Mouse (Mus musculus): ENCODE data around the gene Myh10. TPM values are rescaled to one million over a fixed set of nuclear protein-coding genes. Genes with fewer than 3 reads are reported as not detected.

Gene Myh10
- total and polyA plus RNA-seq, 3 experiments, result 0.38 to 2.7 (median 0.62) TPM

- no peaks in the 10 kb centered on the region for H3K4me1 ChIP-seq (ENCODE audit: control insufficient read depth in 1 of 2, insufficient read depth in 2 of 2)
- no peak for TF ChIP-seq MYC (IDR thresholded peaks at IDR 0.05; ENCODE audit: low read depth, low read length)
- TF ChIP-seq HCFC1 (IDR thresholded peaks at IDR 0.05; ENCODE audit: low read depth, low read length), result no peak
- TF ChIP-seq GABPA (IDR thresholded peaks at IDR 0.05; ENCODE audit: insufficient replicate concordance, low read depth, low read length), result no peak
- no peak for TF ChIP-seq E2F4 (IDR thresholded peaks at IDR 0.05; ENCODE audit: insufficient replicate concordance, low read depth, low read length)
- no peak overlapping the region for H3K27ac ChIP-seq (ENCODE audit: insufficient read depth, low read depth)
- dilution Hi-C loops (cut with MboI; ENCODE audit: extremely low pct_ligation_motif_present, extremely low pct_unique_long_range_greater_than_20kb, low sequenced_read_pairs) (no loop called here), in situ Hi-C loops (cut with MboI; ENCODE audit: low pct_ligation_motif_present, low pct_unique_long_range_greater_than_20kb, low sequenced_read_pairs) (no loop called here)
- H3K27me3 ChIP-seq (replicated peaks), result peaks cover 4% of the 10 kb centered on the region
- no peak overlapping the region for H3K9ac ChIP-seq (ENCODE audit: insufficient read depth, low read depth)
- DNase-seq (ENCODE audit: extremely low read depth), result no peak
- no peaks in the 10 kb centered on the region for H3K79me2 ChIP-seq (replicated peaks; ENCODE audit: control insufficient read depth, extremely low read depth, insufficient read depth, poor library complexity, severe bottlenecking)
- H3K36me3 ChIP-seq (replicated peaks in 1 of 2; ENCODE audit: control insufficient read depth in 1 of 2, insufficient read depth in 1 of 2, low read length in 1 of 2), result no peaks in the 10 kb centered on the region
- no peak overlapping the region for H3K4me3 ChIP-seq (replicated peaks in 1 of 3; ENCODE audit: low read depth in 2 of 3, low read length in 2 of 3, poor library complexity in 1 of 3)
- H3K9me3 ChIP-seq (replicated peaks; ENCODE audit: low read length), result peaks cover 9% of the 10 kb centered on the region
- H3K4me2 ChIP-seq (ENCODE audit: insufficient read depth, low read depth, poor library complexity, severe bottlenecking), result no peak overlapping the region
Observed at GRCm38 (mm10) chr11:68666210-68666609, 25.1 kb upstream of the Myh10 start.

GRCm38 (mm10) chr11:68672270-68672970 lies 18.9 kb upstream of the Myh10 start:
- no peak overlapping the region for H3K4me2 ChIP-seq (ENCODE audit: insufficient read depth, low read depth, poor library complexity, severe bottlenecking)
- H3K9me3 ChIP-seq (replicated peaks; ENCODE audit: low read length), result peaks cover 9% of the 10 kb centered on the region
- no peak overlapping the region for H3K9ac ChIP-seq (ENCODE audit: insufficient read depth, low read depth)
- dilution Hi-C loops (cut with MboI; ENCODE audit: extremely low pct_ligation_motif_present, extremely low pct_unique_long_range_greater_than_20kb, low sequenced_read_pairs) (no loop called here), in situ Hi-C loops (cut with MboI; ENCODE audit: low pct_ligation_motif_present, low pct_unique_long_range_greater_than_20kb, low sequenced_read_pairs) (no loop called here)
- H3K27ac ChIP-seq (ENCODE audit: insufficient read depth, low read depth), result no peak overlapping the region
- H3K27me3 ChIP-seq (replicated peaks), result peaks cover 4% of the 10 kb centered on the region
- DNase-seq (ENCODE audit: extremely low read depth), result no peak
- no peaks in the 10 kb centered on the region for H3K36me3 ChIP-seq (replicated peaks in 1 of 2; ENCODE audit: control insufficient read depth in 1 of 2, insufficient read depth in 1 of 2, low read length in 1 of 2)
- no peak overlapping the region for H3K4me3 ChIP-seq (replicated peaks in 1 of 3; ENCODE audit: low read depth in 2 of 3, low read length in 2 of 3, poor library complexity in 1 of 3)
- TF ChIP-seq USF2 (conservative IDR thresholded peaks at IDR 0.05; ENCODE audit: low read depth, low read length), result no peak
- TF ChIP-seq SMC3 (IDR thresholded peaks at IDR 0.05; ENCODE audit: low read depth, low read length), result no peak
- TF ChIP-seq RCOR1 (conservative IDR thresholded peaks at IDR 0.05; ENCODE audit: low read depth, low read length), result no peak
- no peak for TF ChIP-seq MYC (IDR thresholded peaks at IDR 0.05; ENCODE audit: low read depth, low read length)
- no peak for TF ChIP-seq TBP (conservative IDR thresholded peaks at IDR 0.05; ENCODE audit: low read depth, low read length)
- no peak for TF ChIP-seq EP300 (IDR thresholded peaks at IDR 0.05; ENCODE audit: low read length)
- no peak for TF ChIP-seq CTCF (conservative IDR thresholded peaks at IDR 0.05 in 1 of 2, IDR thresholded peaks at IDR 0.05 in 1 of 2; ENCODE audit: low read depth in 2 of 2, low read length in 2 of 2)
- TF ChIP-seq NRF1 (IDR thresholded peaks at IDR 0.05; ENCODE audit: low read depth, low read length), result no peak
- no peak for TF ChIP-seq GABPA (IDR thresholded peaks at IDR 0.05; ENCODE audit: insufficient replicate concordance, low read depth, low read length)
- TF ChIP-seq HCFC1 (IDR thresholded peaks at IDR 0.05; ENCODE audit: low read depth, low read length), result no peak
- TF ChIP-seq POLR2AphosphoS2 (IDR thresholded peaks at IDR 0.05; ENCODE audit: low read depth, low read length), result no peak
- no peak for TF ChIP-seq USF1 (IDR thresholded peaks at IDR 0.05; ENCODE audit: low read depth, low read length)
- TF ChIP-seq BHLHE40 (IDR thresholded peaks at IDR 0.05; ENCODE audit: low read depth, low read length), result no peak
- TF ChIP-seq RAD21 (IDR thresholded peaks at IDR 0.05; ENCODE audit: low read depth, low read length), result no peak
- TF ChIP-seq MXI1 (IDR thresholded peaks at IDR 0.05; ENCODE audit: low read depth, low read length), result no peak
- TF ChIP-seq ELF1 (IDR thresholded peaks at IDR 0.05; ENCODE audit: low read depth, low read length), result no peak
- peaks cover 15 to 25% of the 10 kb centered on the region in 2 experiments for H3K4me1 ChIP-seq (ENCODE audit: control insufficient read depth in 1 of 2, insufficient read depth in 2 of 2)
- H3K79me2 ChIP-seq (replicated peaks; ENCODE audit: control insufficient read depth, extremely low read depth, insufficient read depth, poor library complexity, severe bottlenecking), result no peaks in the 10 kb centered on the region
